Mouse (Mus musculus): Measurements from ENCODE around the gene Cfap46.

DNA sequence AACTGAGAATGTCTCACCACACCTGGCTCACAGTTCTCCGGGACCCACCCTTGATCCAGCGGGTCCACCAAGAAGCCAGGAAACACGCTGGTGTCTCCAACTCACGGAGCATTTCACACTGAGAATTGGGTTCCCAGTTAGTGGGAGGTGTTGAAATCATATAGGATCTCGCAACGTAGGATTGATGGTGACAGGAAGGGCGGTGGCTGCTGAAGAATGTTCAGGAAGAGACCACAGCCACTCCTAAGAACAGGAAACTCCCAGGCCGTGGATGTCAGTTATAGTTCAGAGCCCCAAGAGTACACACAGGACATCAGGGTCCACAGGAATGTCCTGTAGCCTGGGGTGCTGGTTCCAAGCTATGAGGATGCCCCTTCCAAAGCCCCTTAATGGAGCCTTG is 34.2 kb upstream of the Cfap46 start:
- no peak for TF ChIP-seq CTCF (IDR thresholded peaks at IDR 0.05; ENCODE audit: low read depth, low read length)
- TF ChIP-seq POLR2A (IDR thresholded peaks at IDR 0.05; ENCODE audit: insufficient read depth, low read length) = no peak
- no peak for TF ChIP-seq EP300 (IDR thresholded peaks at IDR 0.05; ENCODE audit: insufficient read depth, low read depth, low read length)
